Mouse (Mus musculus) liver, embryonic 15.5 days (tissue): ENCODE data around the gene Ppargc1a. TPM values are rescaled to one million over a fixed set of nuclear protein-coding genes. Genes with fewer than 3 reads are reported as not detected.

Experiments
- ATAC-seq: fragments of 200-750 bp; cut with Nextera tagmentation; 2 replicates; pipeline ENCODE4 v1.8.0; 2017; ENCODE audit warnings: moderate number of reproducible peaks, mild to moderate bottlenecking, moderate library complexity; ENCODE audit not compliant: insufficient read depth
- H3K27ac ChIP-seq: fragments of 300-500 bp; sonication (generic); replicated peaks from 2 replicates; pipeline ENCODE4 v1.5.1; 2015; ENCODE audit warnings: mild to moderate bottlenecking, inconsistent platforms
- H3K27me3 ChIP-seq: fragments of 300-500 bp; sonication (generic); 2 replicates; pipeline ENCODE4 v1.6.1; 2015; ENCODE audit warnings: mild to moderate bottlenecking, inconsistent platforms
- H3K36me3 ChIP-seq: fragments of 300-500 bp; sonication (generic); replicated peaks from 2 replicates; pipeline ENCODE4 v1.6.1; 2015; ENCODE audit warnings: moderate library complexity, mild to moderate bottlenecking, inconsistent platforms
- H3K4me1 ChIP-seq: fragments of 300-500 bp; sonication (generic); replicated peaks from 2 replicates; pipeline ENCODE4 v1.6.1; 2015; ENCODE audit warnings: inconsistent platforms
- H3K4me2 ChIP-seq: fragments of 300-500 bp; sonication (generic); 2 replicates; pipeline ENCODE4 v1.6.1; 2015; ENCODE audit warnings: moderate library complexity, mild to moderate bottlenecking, inconsistent platforms
- H3K4me3 ChIP-seq: fragments of 300-500 bp; sonication (generic); replicated peaks from 2 replicates; pipeline ENCODE4 v1.5.1; 2015; ENCODE audit warnings: mild to moderate bottlenecking, inconsistent platforms
- H3K9ac ChIP-seq: fragments of 300-500 bp; sonication (generic); 2 replicates; pipeline ENCODE4 v1.6.1; 2015; ENCODE audit warnings: moderate library complexity, mild to moderate bottlenecking, inconsistent platforms
- H3K9me3 ChIP-seq: fragments of 300-500 bp; sonication (generic); replicated peaks from 2 replicates; pipeline ENCODE4 v1.6.1; 2016; ENCODE audit warnings: inconsistent platforms
- WGBS: fragments of 180-500 bp; shearing (Covaris S2); methylation state at CpG from one replicate; pipeline ENCODE4 v1.1.7; 2015; ENCODE audit warnings: mixed read lengths; ENCODE audit not compliant: insufficient replicate concordance; 5-methylcytosine and 5-hydroxymethylcytosine counted together
- polyA plus RNA-seq: library from polyadenylated mRNA; unstranded; fragments of >200 nt; fragmentation: Nextera tagmentation; extraction: Ambion mirVana; gene quantifications from 2 replicates; pipeline ENCODE4 v1.2.1, GENCODE M21; 2015

The Ppargc1a gene
- 2.7 and 3.1 TPM in 2 replicates for polyA plus RNA-seq

GRCm38 (mm10) chr5:51567659-51568058 lies at the start of gene Ppargc1a:
Gene Ppargc1a (minus strand): TSS chr5:51567726.
- Histone ChIP-seq H3K9me3 (no peaks in the 10 kb centered on the region), H3K36me3 (no peaks in the 10 kb centered on the region), H3K4me3 (no peak within 1 kb of the TSS), H3K4me2 (no peak within 1 kb of the TSS), H3K27me3 (no peaks in the 10 kb centered on the region), H3K4me1 (no peaks in the 10 kb centered on the region), H3K9ac (no peak within 1 kb of the TSS), H3K27ac (no peak within 1 kb of the TSS)
- ATAC-seq: no peak
- WGBS: 43% methylated on average over 6 of the region's 6 CpGs

GRCm38 (mm10) chr5:51616877-51617276 lies 49.4 kb upstream of the Ppargc1a start:
- Histone ChIP-seq H3K4me3 (no peak overlapping the region), H3K4me2 (no peak overlapping the region), H3K4me1 (no peaks in the 10 kb centered on the region), H3K27ac (no peak overlapping the region), H3K9me3 (no peaks in the 10 kb centered on the region), H3K9ac (no peak overlapping the region), H3K27me3 (no peaks in the 10 kb centered on the region), H3K36me3 (no peaks in the 10 kb centered on the region)
- 72% methylated on average over 1 of the region's 1 CpGs for WGBS
- ATAC-seq: no peak

GRCm38 (mm10) chr5:51612049-51612448 lies 44.5 kb upstream of the Ppargc1a start:
- Histone ChIP-seq H3K4me1 (no peaks in the 10 kb centered on the region), H3K9me3 (no peaks in the 10 kb centered on the region), H3K9ac (no peak overlapping the region), H3K4me2 (no peak overlapping the region), H3K27me3 (no peaks in the 10 kb centered on the region), H3K27ac (no peak overlapping the region), H3K4me3 (no peak overlapping the region), H3K36me3 (no peaks in the 10 kb centered on the region)
- WGBS: 63% methylated on average over 4 of the region's 4 CpGs
- no peak for ATAC-seq

- no peak for ATAC-seq
- Histone ChIP-seq H3K9ac (no peak overlapping the region), H3K4me3 (no peak overlapping the region), H3K9me3 (no peaks in the 10 kb centered on the region), H3K27me3 (no peaks in the 10 kb centered on the region), H3K27ac (no peak overlapping the region), H3K4me1 (no peaks in the 10 kb centered on the region), H3K4me2 (no peak overlapping the region), H3K36me3 (no peaks in the 10 kb centered on the region)
- 59% methylated on average over 6 of the region's 6 CpGs for WGBS
Measured at GRCm38 (mm10) chr5:51607686-51608480, 40.4 kb upstream of the Ppargc1a start.

- Histone ChIP-seq H3K4me2 (no peak overlapping the region), H3K4me3 (no peak overlapping the region), H3K4me1 (no peaks in the 10 kb centered on the region), H3K27ac (no peak overlapping the region), H3K9me3 (no peaks in the 10 kb centered on the region), H3K27me3 (no peaks in the 10 kb centered on the region), H3K9ac (no peak overlapping the region), H3K36me3 (no peaks in the 10 kb centered on the region)
- WGBS: 28% methylated on average over 6 of the region's 6 CpGs
- ATAC-seq: no peak
Measured at GRCm38 (mm10) chr5:51599549-51599948, 32.0 kb upstream of the Ppargc1a start.

- Histone ChIP-seq H3K9ac (no peak overlapping the region), H3K9me3 (no peaks in the 10 kb centered on the region)
Measured at GRCm38 (mm10) chr5:51595644-51596043, 28.1 kb upstream of the Ppargc1a start.

GRCm38 (mm10) chr5:51592206-51592605 lies 24.7 kb upstream of the Ppargc1a start:
- no peak overlapping the region for H3K9ac ChIP-seq
- no peak overlapping the region for H3K4me3 ChIP-seq
- no peaks in the 10 kb centered on the region for H3K9me3 ChIP-seq
- no peak overlapping the region for H3K4me2 ChIP-seq
- 38% methylated on average over 5 of the region's 5 CpGs for WGBS
- H3K27ac ChIP-seq: no peak overlapping the region
- no peak for ATAC-seq
- no peaks in the 10 kb centered on the region for H3K27me3 ChIP-seq
- H3K36me3 ChIP-seq: no peaks in the 10 kb centered on the region
- no peaks in the 10 kb centered on the region for H3K4me1 ChIP-seq

More at GRCm38 (mm10) chr5:51595644-51596043, 28.1 kb upstream of the Ppargc1a start:
- Histone ChIP-seq H3K4me1 (no peaks in the 10 kb centered on the region), H3K4me3 (no peak overlapping the region), H3K36me3 (no peaks in the 10 kb centered on the region), H3K27me3 (no peaks in the 10 kb centered on the region), H3K27ac (no peak overlapping the region), H3K4me2 (no peak overlapping the region)
- WGBS: 64% methylated on average over 9 of the region's 9 CpGs
- no peak for ATAC-seq

GRCm38 (mm10) chr5:51591537-51592154 lies 24.1 kb upstream of the Ppargc1a start:
- Histone ChIP-seq H3K9me3 (no peaks in the 10 kb centered on the region), H3K9ac (no peak overlapping the region), H3K36me3 (no peaks in the 10 kb centered on the region), H3K4me2 (peak overlapping the region; percentile 20; the same call in 1 of the 2 replicates), H3K4me1 (no peaks in the 10 kb centered on the region), H3K4me3 (no peak overlapping the region), H3K27me3 (no peaks in the 10 kb centered on the region), H3K27ac (no peak overlapping the region)
- WGBS: 37% methylated on average over 11 of the region's 11 CpGs
- no peak for ATAC-seq

- Histone ChIP-seq H3K27me3 (no peaks in the 10 kb centered on the region), H3K9ac (no peak overlapping the region), H3K9me3 (no peaks in the 10 kb centered on the region), H3K4me3 (no peak overlapping the region), H3K4me2 (no peak overlapping the region), H3K36me3 (no peaks in the 10 kb centered on the region), H3K27ac (no peak overlapping the region), H3K4me1 (no peaks in the 10 kb centered on the region)
- WGBS: 49% methylated on average over 2 of the region's 2 CpGs
- ATAC-seq: no peak
Measured at GRCm38 (mm10) chr5:51586187-51586586, 18.7 kb upstream of the Ppargc1a start.

- no peaks in the 10 kb centered on the region for H3K36me3 ChIP-seq
- H3K4me3 ChIP-seq: no peak overlapping the region
- ATAC-seq: no peak
- WGBS: 16% methylated on average over 6 of the region's 6 CpGs
- H3K9me3 ChIP-seq: no peaks in the 10 kb centered on the region
- H3K4me2 ChIP-seq: no peak overlapping the region
- H3K27ac ChIP-seq: no peak overlapping the region
- no peaks in the 10 kb centered on the region for H3K27me3 ChIP-seq
- H3K4me1 ChIP-seq: no peaks in the 10 kb centered on the region
- H3K9ac ChIP-seq: no peak overlapping the region
Measured at GRCm38 (mm10) chr5:51584987-51585386, 17.5 kb upstream of the Ppargc1a start.

- H3K9ac ChIP-seq: no peak overlapping the region
- no peak overlapping the region for H3K4me2 ChIP-seq
- ATAC-seq: no peak
- no peaks in the 10 kb centered on the region for H3K36me3 ChIP-seq
- no peak overlapping the region for H3K4me3 ChIP-seq
- 52% methylated on average over 3 of the region's 3 CpGs for WGBS
- no peaks in the 10 kb centered on the region for H3K27me3 ChIP-seq
- no peaks in the 10 kb centered on the region for H3K9me3 ChIP-seq
- H3K27ac ChIP-seq: no peak overlapping the region
- no peaks in the 10 kb centered on the region for H3K4me1 ChIP-seq
Measured at GRCm38 (mm10) chr5:51584186-51584585, 16.7 kb upstream of the Ppargc1a start.
